Mouse (Mus musculus) cerebral cortex, adult 2 months (tissue): ENCODE measurements around the gene Cradd.

Experiments
- WGBS: fragments of 180-500 bp; shearing (Covaris S2); methylation state at CpG from one replicate; pipeline ENCODE4 v1.1.7; 2018; 5-methylcytosine and 5-hydroxymethylcytosine counted together

Gene Cradd

DNA sequence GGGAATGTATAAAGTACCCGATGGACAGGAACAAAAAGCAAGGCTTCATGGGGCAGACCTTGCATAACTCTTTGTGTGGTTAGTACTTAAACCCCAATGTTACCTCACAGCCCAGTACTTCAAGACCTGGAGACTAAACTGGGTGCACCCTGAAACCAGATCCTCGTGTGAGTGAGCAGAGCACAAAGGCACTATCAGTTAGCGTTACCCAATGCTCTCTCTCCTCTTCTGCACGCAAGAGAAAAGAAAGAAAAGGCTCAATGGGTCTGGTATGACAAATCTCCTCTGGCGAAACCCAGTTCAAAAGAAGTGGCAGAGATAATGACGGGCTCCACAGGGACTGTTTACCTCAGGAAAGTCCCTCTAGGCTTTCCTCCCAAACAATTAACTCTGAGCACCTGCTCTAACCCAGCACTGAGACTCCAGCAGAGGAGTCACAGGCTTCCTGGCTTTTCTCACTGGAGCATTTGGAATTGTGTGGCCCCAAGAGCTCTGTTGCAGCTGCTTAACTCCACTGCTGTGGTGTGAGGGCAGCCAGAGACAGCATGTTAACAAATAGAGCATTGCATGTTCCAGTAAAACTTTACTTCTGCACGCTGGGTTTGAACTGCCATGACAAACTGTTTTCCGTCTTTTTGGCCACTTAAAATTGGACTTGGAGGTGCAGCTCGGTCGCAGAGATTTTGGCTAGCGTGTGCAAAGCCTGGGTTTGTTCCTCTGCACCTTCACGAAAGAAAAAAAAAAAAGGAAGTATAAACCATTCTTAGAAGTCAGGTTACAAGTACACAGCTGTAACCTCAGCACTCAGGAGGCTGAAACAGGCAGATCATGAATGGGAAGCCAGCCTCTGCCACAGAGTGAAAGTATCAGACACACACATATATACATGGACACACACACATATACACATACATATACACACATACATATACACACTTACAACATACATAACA is 21.4 kb downstream of the Cradd start:
- 86% methylated on average over 12 of the region's 12 CpGs for WGBS

DNA sequence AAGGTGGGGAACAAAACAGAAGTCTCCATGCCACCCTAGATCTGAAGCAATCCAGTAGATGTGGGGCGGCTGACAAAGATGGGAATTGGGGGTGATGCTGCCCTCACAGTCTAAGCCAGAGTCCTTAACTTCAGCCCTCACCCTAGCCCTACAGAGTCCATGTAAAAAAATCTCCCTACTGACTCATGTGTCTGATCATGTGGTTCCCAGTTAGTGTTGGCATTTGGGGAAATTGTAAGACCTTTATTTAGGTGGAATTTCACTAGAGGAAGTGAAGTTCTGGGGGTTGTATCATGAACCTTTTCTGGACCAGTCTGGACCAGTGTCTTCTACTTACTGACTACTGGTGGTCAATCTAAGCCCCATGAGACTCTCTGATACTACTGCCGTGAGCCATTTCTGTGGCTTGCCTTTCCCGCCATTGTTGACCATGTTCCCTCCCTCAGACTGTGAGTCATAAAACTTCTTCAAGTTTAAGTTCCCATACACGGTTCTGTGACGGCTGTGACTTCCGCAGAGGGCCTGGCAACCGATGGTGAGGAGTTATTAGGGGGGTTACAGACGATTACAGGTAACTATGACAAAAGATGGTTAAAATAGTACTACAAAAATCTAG is 23.6 kb downstream of the Cradd start:
- 87% methylated on average over 8 of the region's 8 CpGs for WGBS

DNA sequence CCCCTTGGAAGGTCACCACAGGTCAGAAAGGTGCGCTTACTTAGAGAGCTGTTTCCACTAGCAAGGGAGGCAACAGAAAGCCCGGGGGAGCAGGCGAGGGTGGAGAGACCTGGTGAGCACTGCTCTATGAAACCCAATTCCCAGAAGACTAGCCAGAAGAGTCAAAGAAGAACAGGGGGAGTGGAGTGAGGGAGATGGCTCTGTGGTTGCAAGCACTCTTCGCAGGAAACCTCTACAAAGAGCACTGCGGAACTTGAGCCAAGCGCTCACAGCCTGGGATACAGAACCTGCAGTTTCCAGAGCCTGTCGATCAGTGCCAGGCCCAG is 24.2 kb downstream of the Cradd start:
- WGBS = 90% methylated on average over 7 of the region's 7 CpGs

DNA sequence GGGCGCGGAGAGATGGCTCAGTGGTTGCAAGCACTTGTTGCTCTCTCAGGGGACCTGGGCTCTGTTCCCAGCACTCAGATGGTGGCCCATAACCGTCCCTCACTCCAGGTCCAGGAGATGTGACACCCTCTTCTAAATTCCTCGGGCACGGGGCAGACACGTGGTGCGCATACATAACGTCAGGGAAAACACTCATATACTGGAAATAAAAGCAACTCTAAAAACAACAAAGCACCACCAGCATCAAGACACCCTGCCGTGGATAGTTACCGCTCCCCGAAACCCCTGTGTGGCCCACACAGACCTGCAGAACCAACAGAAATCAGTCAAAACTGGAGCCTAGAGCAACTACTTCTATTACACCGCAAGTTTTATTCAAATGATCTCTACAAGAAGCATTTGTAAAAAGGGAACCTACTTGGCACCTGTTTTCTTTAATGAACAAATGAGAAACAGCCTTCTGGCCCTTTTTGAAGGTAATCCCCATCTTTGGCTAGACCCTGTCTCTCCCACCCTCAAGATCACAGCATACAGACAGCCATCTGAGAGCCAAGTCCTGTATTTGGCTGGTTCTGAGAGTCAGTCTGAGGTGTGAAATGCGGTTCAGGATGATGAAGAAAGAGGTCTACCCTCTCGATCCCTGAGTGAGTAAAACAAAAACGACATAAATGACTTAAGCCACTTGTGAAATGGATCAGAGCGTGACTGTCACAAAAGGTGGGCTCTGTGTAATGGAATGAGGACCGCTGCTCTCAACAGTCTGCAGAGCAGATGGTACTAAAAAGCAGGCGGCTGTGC is 24.7 kb downstream of the Cradd start:
- WGBS = 89% methylated on average over 18 of the region's 18 CpGs

DNA sequence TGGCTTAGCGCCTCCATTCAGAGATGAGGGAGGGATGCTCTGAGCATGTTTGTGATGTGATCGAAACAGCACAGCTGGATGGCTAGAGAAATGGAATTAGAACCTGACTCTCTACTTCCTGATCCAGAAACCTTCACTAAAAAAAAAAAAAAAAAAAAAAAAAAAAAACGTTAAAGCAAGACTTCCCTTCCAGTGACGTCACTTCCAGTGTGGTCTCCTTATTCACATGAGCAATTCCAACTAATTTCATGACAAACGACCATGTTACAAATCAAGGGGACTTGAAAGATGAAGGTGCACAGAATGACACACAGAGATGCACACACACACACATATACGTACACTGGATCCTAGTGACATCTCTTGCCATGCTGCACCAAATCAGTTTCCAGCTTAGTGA is 25.4 kb downstream of the Cradd start:
- WGBS = 85% methylated on average over 6 of the region's 6 CpGs

DNA sequence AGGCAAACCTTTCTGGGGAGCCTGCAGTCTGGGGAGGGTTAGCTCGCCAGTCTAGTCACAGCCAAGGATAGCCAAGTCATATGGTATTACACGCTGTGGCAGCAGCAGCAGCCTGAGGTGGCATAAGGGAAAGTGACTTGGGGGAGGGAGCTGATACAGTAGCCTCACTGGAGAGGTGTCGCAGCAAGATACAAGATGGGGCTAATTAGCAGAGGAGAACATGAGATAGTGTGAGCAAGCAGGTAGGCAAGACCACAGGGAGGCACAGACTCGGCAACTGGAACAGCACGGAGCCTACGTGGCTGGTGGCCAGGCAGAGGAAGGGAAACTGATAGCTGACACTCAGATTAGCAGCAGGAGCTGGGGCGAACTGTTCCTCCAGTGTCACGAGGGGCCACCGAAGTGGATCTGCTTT is 26.2 kb downstream of the Cradd start:
- 76% methylated on average over 9 of the region's 9 CpGs for WGBS

DNA sequence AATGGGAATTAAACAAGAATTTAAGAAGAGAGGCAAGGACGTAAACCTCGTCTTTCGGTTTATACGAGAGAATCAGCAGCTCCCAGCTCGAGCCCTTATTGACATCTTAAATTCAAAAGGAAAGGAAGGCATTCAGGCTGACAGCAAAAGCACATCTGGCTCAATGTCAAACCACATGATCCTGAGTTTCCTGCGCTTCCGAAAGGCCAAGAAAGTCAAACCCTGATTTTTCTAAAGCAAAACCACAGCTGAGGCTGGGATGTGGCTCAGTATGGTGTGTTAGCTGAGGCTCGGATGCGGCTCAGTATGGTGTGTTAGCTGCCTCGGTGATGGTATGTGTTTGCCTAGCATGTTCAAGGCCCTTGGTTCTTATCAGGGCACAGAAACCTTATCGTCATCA is 26.9 kb downstream of the Cradd start:
- WGBS = 71% methylated on average over 11 of the region's 11 CpGs

DNA sequence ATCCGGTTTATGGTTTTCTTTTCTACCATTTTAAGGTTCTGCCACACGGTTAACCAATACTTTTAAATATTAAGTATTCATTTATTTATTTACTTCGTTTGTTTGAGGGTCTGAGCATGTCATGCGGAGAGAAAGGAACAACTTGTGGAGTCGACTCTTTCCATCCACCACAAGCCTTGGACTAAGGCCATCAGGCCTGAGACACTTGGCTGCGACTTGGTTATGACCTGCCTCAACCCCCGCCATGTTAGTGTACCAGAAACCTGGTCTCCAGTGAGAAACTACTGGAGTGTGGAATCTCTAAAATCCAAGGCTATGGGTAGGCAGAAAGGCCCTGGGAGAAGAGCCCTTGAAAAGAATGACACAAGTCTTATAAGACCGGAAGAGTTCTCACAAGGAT is 30.7 kb downstream of the Cradd start:
- 94% methylated on average over 8 of the region's 8 CpGs for WGBS

DNA sequence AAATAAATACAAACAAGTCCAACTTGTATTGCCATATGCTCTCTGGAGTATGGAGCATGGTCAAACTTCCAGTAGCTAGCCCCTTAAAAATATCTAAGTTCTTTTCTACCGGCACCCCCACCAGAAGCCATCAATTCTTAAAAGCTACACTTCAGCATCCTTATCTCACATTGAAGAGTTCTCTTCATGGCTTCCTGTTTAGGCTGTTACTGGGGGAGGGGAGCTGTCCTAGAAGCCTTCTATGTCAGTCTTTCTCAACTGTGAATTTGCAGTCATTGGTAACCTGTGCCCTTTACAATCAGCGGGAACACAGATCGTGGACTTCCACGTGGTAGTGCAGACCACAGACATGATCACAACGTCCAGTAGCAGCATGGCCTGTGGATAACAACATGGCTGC is 31.7 kb downstream of the Cradd start:
- 90% methylated on average over 5 of the region's 5 CpGs for WGBS

DNA sequence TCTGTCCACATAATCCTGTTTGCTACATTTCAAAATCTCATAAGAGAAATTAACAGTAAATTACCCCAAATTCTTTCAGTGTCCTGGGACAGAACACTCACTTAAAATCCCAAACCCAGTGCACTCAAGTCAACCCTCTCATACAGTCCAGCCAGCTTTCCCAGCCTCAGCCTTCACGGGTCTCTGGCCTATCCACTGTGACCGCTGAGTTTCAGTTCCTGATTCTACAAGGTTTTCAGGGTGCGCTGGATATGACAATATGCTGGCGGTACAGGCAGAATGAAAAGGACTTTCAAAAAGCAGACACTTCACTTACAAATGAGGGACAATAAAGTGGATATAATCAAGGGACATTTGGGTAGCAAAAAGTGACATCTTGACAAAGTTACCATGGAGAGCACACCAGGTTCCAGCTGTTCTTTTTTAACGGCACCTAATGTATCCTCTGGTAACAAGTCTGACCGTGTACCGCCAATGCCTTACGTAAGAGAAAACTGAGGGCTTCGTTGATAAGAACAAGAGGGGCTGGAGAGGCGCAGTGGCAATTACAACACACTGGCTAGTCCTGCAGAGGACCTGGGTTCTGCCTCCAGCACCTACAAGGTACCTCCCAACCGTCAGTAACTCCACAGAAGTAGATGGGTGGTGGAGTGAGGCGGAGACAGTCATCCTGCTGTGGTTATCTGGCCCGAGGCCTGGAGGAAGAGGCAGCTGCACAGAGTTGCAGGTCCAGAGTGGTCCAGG is 32.6 kb downstream of the Cradd start:
- WGBS = 92% methylated on average over 13 of the region's 13 CpGs

DNA sequence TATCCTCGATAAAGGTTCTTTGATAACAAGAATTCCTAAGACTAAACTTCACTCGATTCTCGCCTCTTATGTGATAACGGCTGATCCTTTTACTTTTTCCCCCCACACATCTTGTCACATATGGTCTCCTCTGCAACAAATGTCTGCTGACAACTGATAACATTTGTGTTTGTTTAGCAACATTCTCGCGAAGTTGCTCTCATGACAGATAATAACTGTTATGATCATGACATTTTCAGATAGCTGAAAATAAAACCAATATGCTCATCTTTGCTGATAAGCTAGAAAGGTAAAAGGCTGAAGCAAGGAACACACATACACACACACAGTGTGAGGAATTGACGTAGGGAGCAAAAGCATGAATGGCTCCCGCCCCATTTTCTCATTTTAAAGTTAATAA is 34.1 kb downstream of the Cradd start:
- 75% methylated on average over 8 of the region's 8 CpGs for WGBS

DNA sequence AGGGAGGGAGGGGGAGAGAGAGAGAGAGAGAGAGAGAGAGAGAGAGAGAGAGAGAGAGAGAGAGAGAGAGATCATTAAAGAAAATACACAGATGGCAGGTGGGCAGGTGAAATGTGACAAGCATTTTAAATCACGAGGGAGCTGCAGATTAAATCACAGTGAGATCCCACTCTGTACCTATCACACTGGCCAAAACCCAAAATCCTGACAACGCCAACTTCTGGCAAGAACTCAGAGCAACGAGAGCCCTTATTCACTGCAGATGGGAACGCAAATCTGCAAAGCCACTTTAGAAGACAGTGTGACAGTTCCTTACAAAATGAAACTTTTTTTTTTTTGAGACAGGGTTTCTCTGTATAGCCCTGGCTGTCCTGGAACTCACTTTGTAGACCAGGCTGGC is 35.7 kb downstream of the Cradd start:
- WGBS = 37% methylated on average over 4 of the region's 4 CpGs

DNA sequence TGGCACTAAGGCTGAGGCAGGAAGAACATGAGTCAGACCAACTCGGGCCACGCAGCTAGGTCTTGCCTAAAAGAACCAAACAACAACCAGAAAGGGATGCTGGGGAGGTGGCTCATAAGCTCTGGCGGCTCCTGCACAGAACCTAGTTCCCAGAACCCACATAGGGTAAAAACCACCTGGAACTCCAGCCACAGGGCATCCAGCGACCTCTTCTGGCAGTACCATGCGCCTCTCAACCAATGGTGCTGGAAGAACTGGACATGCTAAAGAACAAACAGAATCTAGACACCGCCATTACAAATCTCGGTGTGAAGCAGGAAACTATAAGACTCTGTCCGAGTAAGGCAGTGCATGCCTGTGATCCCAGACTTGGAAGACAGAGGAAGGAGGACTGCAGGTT is 36.6 kb downstream of the Cradd start:
- 89% methylated on average over 8 of the region's 8 CpGs for WGBS

DNA sequence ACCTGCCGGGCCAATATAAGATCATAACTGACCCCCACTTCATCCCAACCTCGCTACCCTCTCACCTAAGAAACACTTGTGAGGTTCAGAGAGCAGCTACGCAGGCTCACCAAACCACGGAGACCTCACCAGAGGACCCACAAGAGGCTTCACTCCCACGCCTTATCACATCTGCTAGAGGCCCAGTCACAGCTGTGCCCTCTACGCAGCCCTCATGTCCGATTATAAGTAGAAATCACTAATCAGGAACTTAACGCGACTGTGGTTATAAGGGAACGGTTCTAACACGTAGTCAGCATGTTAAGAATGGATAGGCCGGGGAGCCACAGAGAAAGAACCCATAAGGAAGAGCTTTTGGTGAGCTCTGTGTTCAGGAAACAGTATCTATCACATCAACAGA is 40.5 kb downstream of the Cradd start:
- WGBS = 92% methylated on average over 12 of the region's 12 CpGs

DNA sequence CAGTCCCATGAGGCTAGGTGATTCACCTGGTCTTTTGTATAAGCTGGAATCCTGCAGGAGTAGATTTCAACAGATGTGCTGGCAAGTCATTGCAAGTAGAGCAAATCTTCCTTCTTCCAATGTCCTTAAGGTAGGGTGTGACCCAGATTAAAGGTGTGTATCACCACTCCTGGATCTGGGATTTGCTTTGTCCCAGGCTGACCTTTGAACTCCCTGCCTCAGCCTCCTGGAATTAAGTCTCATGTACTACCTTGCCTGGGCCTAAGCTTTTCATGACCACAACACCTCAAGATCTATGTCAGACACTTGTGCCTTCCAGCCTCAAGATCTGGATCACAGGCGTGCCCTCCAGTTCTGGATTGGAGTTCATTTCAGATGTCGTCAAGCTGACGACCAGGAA is 41.9 kb downstream of the Cradd start:
- 96% methylated on average over 3 of the region's 3 CpGs for WGBS

DNA sequence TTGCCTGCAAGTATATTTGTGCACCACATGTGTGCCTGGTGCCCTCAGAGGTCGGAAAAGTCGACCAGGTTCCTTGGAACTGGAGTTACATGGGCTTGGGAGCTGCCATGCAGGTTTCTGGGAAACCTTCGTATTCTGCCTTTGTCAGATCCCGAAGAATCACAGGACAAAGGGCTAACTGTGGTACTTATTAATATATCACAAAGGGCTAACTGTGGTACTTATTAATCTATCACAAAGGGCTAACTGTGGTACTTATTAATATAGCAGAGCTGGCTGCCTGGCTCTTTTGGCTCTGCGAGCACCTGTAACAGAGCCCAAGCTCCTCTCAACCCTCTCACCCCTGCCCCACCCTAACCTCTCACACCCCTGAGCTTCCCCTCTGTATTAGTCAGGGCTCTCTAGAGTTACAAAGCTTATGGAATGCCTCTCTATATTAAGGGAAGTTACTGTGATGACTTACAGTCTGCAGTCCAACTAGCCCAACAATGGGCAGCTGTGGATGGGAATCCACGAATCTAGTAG is 42.4 kb downstream of the Cradd start:
- WGBS = 87% methylated on average over 6 of the region's 6 CpGs

DNA sequence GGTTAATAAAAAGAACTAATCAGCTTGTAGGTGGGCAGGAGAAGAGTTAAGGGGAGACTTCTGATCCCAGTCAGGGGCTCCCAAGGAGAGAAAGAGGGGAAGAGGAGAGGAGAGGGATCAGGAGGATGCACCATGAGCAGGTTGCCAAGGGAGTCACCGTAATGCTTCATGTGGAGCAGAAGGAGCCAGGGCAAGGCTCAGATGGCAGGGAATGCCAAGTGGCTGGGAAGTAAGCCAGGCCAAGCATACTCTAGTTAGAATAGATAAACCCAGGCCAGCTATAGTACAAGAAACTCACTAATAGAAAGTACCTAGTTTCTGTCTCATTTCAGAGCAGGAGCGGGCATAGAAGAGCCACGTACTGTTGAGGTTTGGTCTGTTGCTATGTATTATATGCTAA is 43.6 kb downstream of the Cradd start:
- 74% methylated on average over 3 of the region's 3 CpGs for WGBS

DNA sequence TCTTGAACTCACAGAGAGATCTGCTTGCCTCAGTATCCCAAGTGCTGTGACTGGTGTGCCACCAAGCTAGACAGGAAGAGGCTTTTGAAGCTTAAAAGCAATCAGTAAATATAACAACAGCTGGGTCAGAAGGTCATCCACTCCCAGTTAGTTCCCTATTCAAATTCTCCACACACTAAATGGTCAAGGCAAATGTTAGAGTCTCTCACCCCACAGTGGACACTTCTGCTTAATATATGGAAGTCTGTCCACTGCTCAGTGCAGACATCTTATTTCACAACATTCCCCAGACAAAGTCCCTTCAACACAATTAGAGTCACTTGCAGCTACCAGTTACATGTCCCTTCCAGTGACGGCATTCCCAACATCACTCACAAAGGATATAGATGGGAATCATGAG is 44.5 kb downstream of the Cradd start:
- 95% methylated on average over 1 of the region's 1 CpGs for WGBS

DNA sequence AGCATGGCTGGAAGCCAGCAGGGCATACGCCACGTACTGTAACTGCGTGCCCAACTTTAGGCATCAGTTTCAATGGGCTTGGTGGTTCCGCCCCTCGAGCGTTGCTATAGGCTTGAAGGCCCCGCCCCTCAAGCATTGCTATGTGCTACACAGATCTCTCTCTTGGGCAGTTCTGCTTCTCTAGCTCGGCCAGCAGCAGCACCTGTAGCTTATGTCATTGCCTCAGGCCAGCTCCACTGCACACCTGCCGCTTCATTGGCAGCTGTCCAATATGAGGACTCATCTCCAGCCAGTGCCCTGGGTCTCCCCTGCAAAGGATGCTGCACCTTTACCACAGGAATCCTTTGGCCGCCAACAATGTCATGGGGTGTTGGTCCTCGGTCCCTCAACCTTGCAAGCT is 45.8 kb downstream of the Cradd start:
- 89% methylated on average over 11 of the region's 11 CpGs for WGBS

DNA sequence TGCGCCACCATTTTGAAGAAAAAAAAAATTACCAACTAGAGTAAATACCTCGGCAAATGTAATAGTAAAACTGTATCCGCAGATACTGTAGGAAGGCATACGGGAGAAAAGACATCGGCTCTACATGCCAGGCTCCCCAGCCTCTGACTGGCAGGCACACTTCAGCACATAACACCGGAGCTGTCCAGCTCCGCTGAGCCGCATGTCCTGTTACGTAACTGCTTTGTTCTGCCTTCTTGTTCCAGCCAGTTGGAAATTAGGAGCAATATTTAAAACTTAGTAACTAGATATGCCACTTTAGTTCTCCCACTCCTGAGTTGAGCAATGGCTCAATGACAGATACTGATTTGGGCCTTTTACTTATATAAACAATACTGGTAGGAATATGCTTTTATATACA is 48.4 kb downstream of the Cradd start:
- 93% methylated on average over 9 of the region's 9 CpGs for WGBS

DNA sequence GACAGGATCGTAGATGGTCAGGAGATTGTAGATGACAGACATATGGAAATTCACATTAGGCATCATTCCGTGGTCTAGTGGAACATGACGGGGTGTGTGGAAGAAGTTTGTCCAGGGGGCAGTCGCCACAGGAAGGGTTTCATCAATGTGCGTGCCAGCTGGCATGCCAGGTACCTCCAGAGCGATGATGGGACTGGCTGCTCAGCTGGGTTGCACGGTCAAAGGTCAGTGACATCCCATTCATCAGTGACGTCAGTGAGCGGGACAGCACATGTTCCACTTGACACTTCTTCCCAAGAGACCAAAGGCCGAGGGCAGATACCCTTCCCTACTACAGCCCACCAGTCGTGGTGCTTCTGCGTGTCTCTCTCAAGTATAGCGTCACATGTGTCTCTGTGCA is 50.7 kb downstream of the Cradd start:
- WGBS = 96% methylated on average over 13 of the region's 13 CpGs

DNA sequence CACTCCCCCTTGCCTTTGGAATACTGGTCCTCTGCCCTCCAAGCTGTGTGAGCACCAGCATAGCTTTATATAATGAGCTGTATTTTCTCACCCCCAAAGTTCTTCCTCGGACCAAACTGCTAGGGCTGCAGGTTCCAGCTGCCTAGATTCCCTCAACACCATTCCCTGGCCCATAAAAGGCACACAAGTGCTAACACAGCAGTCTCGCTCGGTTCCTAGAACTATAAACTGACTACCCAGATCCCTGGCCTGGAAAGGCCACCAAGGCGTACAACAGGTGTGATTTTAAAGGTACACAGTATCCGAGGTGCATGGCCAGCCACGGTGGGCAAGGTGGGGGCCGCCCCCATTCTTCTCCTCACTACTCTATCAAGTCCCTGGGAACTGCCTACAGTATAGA is 54.8 kb downstream of the Cradd start:
- 88% methylated on average over 7 of the region's 7 CpGs for WGBS
